8 mouse cellular contexts compared by ENCODE assay signal in genomic region chr8:85080532-85081215, GRCm38 (mm10). TPM values are rescaled to one million over a fixed set of nuclear protein-coding genes. Genes with fewer than 3 reads are reported as not detected.
DNase-seq lines count a peak whose midpoint lies in the region; ATAC-seq lines count a peak whose summit lies in the region.

TSS of gene Wdr83os (plus strand) at chr8:85080740.

- peak; percentile 79 for DNase-seq in CD4-positive, CD25-positive, alpha-beta regulatory T cell, adult 2 months (ENCODE audit: low read depth, low spot score)
- DNase-seq in adrenal gland, adult 18-20 months (ENCODE audit: low spot score in 2 of 2) = peak; percentile 47 to 57
- DNase-seq in heart, embryonic 10.5 days (ENCODE audit: low spot score) = peak; percentile 88
- DNase-seq in kidney, adult 9 months = peak; percentile 72
- peak; percentile 88 for DNase-seq in naive thymus-derived CD4-positive, alpha-beta T cell, adult 2 months (ENCODE audit: low read depth)
- DNase-seq in testis, postnatal 14 days (ENCODE audit: low spot score) = peak; percentile 68

- peak within 1 kb of the TSS; percentile 94 for H3K4me3 ChIP-seq in embryonic facial prominence, embryonic 12.5 days
- H3K4me3 ChIP-seq in heart, embryonic 10.5 days = peak within 1 kb of the TSS; percentile 90
- H3K4me3 ChIP-seq in liver, embryonic 12.5 days = peak within 1 kb of the TSS; percentile 95

- peak within 1 kb of the TSS; percentile 93 for H3K4me2 ChIP-seq in embryonic facial prominence, embryonic 12.5 days (replicated peaks)
- peak within 1 kb of the TSS; percentile 89 for H3K4me2 ChIP-seq in liver, embryonic 12.5 days

- no peaks in the 10 kb centered on the region for H3K9me3 ChIP-seq in embryonic facial prominence, embryonic 12.5 days
- H3K9me3 ChIP-seq in heart, embryonic 10.5 days = no peaks in the 10 kb centered on the region
- no peaks in the 10 kb centered on the region for H3K9me3 ChIP-seq in liver, embryonic 12.5 days (replicated peaks)

- WGBS in embryonic facial prominence, embryonic 12.5 days = under 1% methylated on average over 30 of the region's 30 CpGs
- WGBS in heart, embryonic 10.5 days = under 1% methylated on average over 30 of the region's 30 CpGs
- WGBS in liver, embryonic 12.5 days (ENCODE audit: insufficient replicate concordance) = under 1% methylated on average over 30 of the region's 30 CpGs

- ATAC-seq in embryonic facial prominence, embryonic 12.5 days (ENCODE audit: insufficient number of reproducible peaks, insufficient read depth, low FRiP score, low TSS enrichment) = peak; percentile 1; the same call in 1 of the 2 replicates
- peak; percentile 14; the same call in 1 of the 2 replicates for ATAC-seq in liver, embryonic 12.5 days

- H3K9ac ChIP-seq in embryonic facial prominence, embryonic 12.5 days = peak within 1 kb of the TSS; percentile 92
- peak within 1 kb of the TSS; percentile 94 for H3K9ac ChIP-seq in liver, embryonic 12.5 days

- peaks cover 28% of the 10 kb centered on the region for H3K4me1 ChIP-seq in embryonic facial prominence, embryonic 12.5 days
- peaks cover 41% of the 10 kb centered on the region for H3K4me1 ChIP-seq in heart, embryonic 10.5 days
- H3K4me1 ChIP-seq in liver, embryonic 12.5 days = peaks cover 82% of the 10 kb centered on the region

- 0 out of 2 replicates have a peak within 1 kb of the TSS, but pooled peaks have one; percentile 8 for H3K27ac ChIP-seq in embryonic facial prominence, embryonic 12.5 days
- peak within 1 kb of the TSS; percentile 86 for H3K27ac ChIP-seq in heart, embryonic 10.5 days
- peak within 1 kb of the TSS; percentile 82 for H3K27ac ChIP-seq in liver, embryonic 12.5 days

- H3K27me3 ChIP-seq in embryonic facial prominence, embryonic 12.5 days = no peaks in the 10 kb centered on the region
- H3K27me3 ChIP-seq in heart, embryonic 10.5 days (ENCODE audit: insufficient read depth, poor library complexity, severe bottlenecking) = no peaks in the 10 kb centered on the region
- H3K27me3 ChIP-seq in liver, embryonic 12.5 days (replicated peaks) = no peaks in the 10 kb centered on the region

- peaks cover 22% of the 10 kb centered on the region for H3K36me3 ChIP-seq in embryonic facial prominence, embryonic 12.5 days
- peaks cover 35% of the 10 kb centered on the region for H3K36me3 ChIP-seq in heart, embryonic 10.5 days
- peaks cover 46% of the 10 kb centered on the region for H3K36me3 ChIP-seq in liver, embryonic 12.5 days

RNA-seq across cellular contexts. Expression of gene Wdr83os, which starts in this region (rescaled TPM):
- total RNA-seq in adrenal gland, adult 18-20 months (2021) = 10 to 100 TPM; 72.6 to 87.7 TPM
- 118 and 128 TPM in 2 replicates for polyA plus RNA-seq in embryonic facial prominence, embryonic 12.5 days (2016; fragmentation: Nextera tagmentation; extraction: Ambion mirVana)
- 97.0 and 105 TPM in 2 replicates for polyA plus RNA-seq in heart, embryonic 10.5 days (2016; fragmentation: Nextera tagmentation; extraction: Ambion mirVana)
- polyA plus RNA-seq in liver, embryonic 12.5 days (2016; fragmentation: Nextera tagmentation; extraction: Ambion mirVana) = 80.1 and 87.7 TPM in 2 replicates

Comparison
In these comparisons a context has a peak if more than half of its experiments do, and no peak if none do; other contexts are left out.
1. Peak in every context shown above with its lines: DNase-seq, ATAC-seq, H3K4me3 ChIP-seq and H3K27ac ChIP-seq.
2. H3K27ac ChIP-seq: peak in every context shown above with its lines; median percentile 86 in heart, embryonic 10.5 days; 82 in liver, embryonic 12.5 days; 8 in embryonic facial prominence, embryonic 12.5 days.